Mouse (Mus musculus) kidney, adult 8-10 months (tissue): Measurements from ENCODE around the gene Rragd.
A peak's percentile ranks its signal among the peaks of the same experiment; 100 is the strongest.
"Not testable (repeated sequence)": the region's sequence is repeated elsewhere in the genome, so short reads cannot be mapped to it uniquely, and the experiment has no call there.

Experiments
- DNase-seq, 2 experiments: peaks; one replicate each; pipeline ENCODE4 v3.0.0; 2022

The Rragd gene

GRCm38 (mm10) chr4:32982716-32983175, at the start of gene Rragd:
Gene Rragd, plus strand, starts transcription at chr4:32983037.
- peak; percentile 21 to 26 for DNase-seq

- DNase-seq, result no peak
These were observed 46.0 kb upstream of the Rragd start for GRCm38 (mm10) chr4:32936762-32937341.

- DNase-seq, result no peak
These were observed 43.3 kb upstream of the Rragd start for GRCm38 (mm10) chr4:32939521-32939920.

- DNase-seq, result no peak
These were observed 42.9 kb upstream of the Rragd start for GRCm38 (mm10) chr4:32939964-32940363.

- DNase-seq, result no peak
These were observed 41.9 kb upstream of the Rragd start for GRCm38 (mm10) chr4:32940984-32941383.

GRCm38 (mm10) chr4:32947631-32948030, 35.2 kb upstream of the Rragd start:
- DNase-seq, result no peak

- DNase-seq, result no peak
These were observed 34.1 kb upstream of the Rragd start for GRCm38 (mm10) chr4:32948696-32949095.

GRCm38 (mm10) chr4:32950356-32951034, 32.3 kb upstream of the Rragd start, which contains the start of gene Ankrd6:
Gene Ankrd6, minus strand, starts transcription at chr4:32950841.
- DNase-seq, result peak; percentile 49 to 71

GRCm38 (mm10) chr4:32951035-32951940, 31.5 kb upstream of the Rragd start:
- DNase-seq, result no peak

- DNase-seq, result no peak
These were observed 30.2 kb upstream of the Rragd start for GRCm38 (mm10) chr4:32952681-32953080.

GRCm38 (mm10) chr4:32956423-32956822, 26.4 kb upstream of the Rragd start:
- no peak for DNase-seq

GRCm38 (mm10) chr4:32961394-32961793, 21.4 kb upstream of the Rragd start:
- DNase-seq, result no peak

- not testable (repeated sequence) for DNase-seq
These were observed 18.2 kb upstream of the Rragd start for GRCm38 (mm10) chr4:32964619-32965018.

- DNase-seq, result no peak
These were observed 5.5 kb upstream of the Rragd start for GRCm38 (mm10) chr4:32977331-32977730.

- no peak for DNase-seq
These were observed 2.8 kb upstream of the Rragd start for GRCm38 (mm10) chr4:32980061-32980460.

- no peak for DNase-seq
These were observed 1.2 kb upstream of the Rragd start for GRCm38 (mm10) chr4:32981617-32982016.

GRCm38 (mm10) chr4:32982041-32982715, 659 bp upstream of the Rragd start:
- peak; percentile 38 to 59 for DNase-seq

- peak; percentile 72 to 76 for DNase-seq
These were observed 629 bp downstream of the Rragd start for GRCm38 (mm10) chr4:32983176-32984155.

- no peak for DNase-seq
These were observed 1.4 kb downstream of the Rragd start for GRCm38 (mm10) chr4:32984242-32984641.

- DNase-seq, result no peak
These were observed 2.2 kb downstream of the Rragd start for GRCm38 (mm10) chr4:32984801-32985675.

- DNase-seq, result no peak
These were observed 2.8 kb downstream of the Rragd start for GRCm38 (mm10) chr4:32985684-32986083.
